Mouse (Mus musculus) CD4-positive, CD25-positive, alpha-beta regulatory T cell, adult 4 months (primary cell): ENCODE measurements around the gene Ptgr1. TPM values are rescaled to one million over a fixed set of nuclear protein-coding genes. Genes with fewer than 3 reads are reported as not detected.

Source experiments
- ATAC-seq: one replicate; pipeline ENCODE4 v1.8.0; 2017
- polyA plus RNA-seq, 2 experiments: library from polyadenylated mRNA; unstranded; fragments of 100-300 nt; shearing (Covaris generic); gene quantifications; one replicate each; pipeline ENCODE4 v1.2.1; 2017

Gene Ptgr1
- polyA plus RNA-seq, 2 experiments from 2014 or later = 0.19 to 0.70 TPM

GRCm38 (mm10) chr4:58990609-58991434, 3.9 kb upstream of the Ptgr1 start:
- no peak for ATAC-seq

- no peak for ATAC-seq
Observed at GRCm38 (mm10) chr4:58989303-58989898, 2.5 kb upstream of the Ptgr1 start.

- peak; percentile 70 for ATAC-seq
Observed at GRCm38 (mm10) chr4:58985157-58985648, 1.7 kb downstream of the Ptgr1 start.

GRCm38 (mm10) chr4:58982806-58983205, 4.1 kb downstream of the Ptgr1 start:
- ATAC-seq = no peak

- no peak for ATAC-seq
Observed at GRCm38 (mm10) chr4:58981421-58981820, 5.5 kb downstream of the Ptgr1 start.

- ATAC-seq = no peak
Observed at GRCm38 (mm10) chr4:58975711-58976110, 11.2 kb downstream of the Ptgr1 start.

GRCm38 (mm10) chr4:58970678-58971077, 16.2 kb downstream of the Ptgr1 start:
- no peak for ATAC-seq

GRCm38 (mm10) chr4:58965136-58965535, 21.8 kb downstream of the Ptgr1 start:
- ATAC-seq = no peak

GRCm38 (mm10) chr4:58963271-58963670, 23.6 kb downstream of the Ptgr1 start:
- ATAC-seq = no peak

- ATAC-seq = no peak
Observed at GRCm38 (mm10) chr4:58961719-58962118, 25.2 kb downstream of the Ptgr1 start.

- ATAC-seq = no peak
Observed at GRCm38 (mm10) chr4:58952630-58953029, 34.3 kb downstream of the Ptgr1 start.

- ATAC-seq = no peak
Observed at GRCm38 (mm10) chr4:58948391-58948790, 38.5 kb downstream of the Ptgr1 start.

GRCm38 (mm10) chr4:58944695-58945094, 42.2 kb downstream of the Ptgr1 start:
- ATAC-seq = no peak

- ATAC-seq = peak; percentile 14
Observed at GRCm38 (mm10) chr4:58944206-58944553, 42.7 kb downstream of the Ptgr1 start.

GRCm38 (mm10) chr4:58943420-58944205, 43.3 kb downstream of the Ptgr1 start, which contains the start of gene Zkscan16:
Gene Zkscan16 (plus strand): TSS chr4:58943628.
- ATAC-seq = peak; percentile 64

- ATAC-seq = no peak
Observed at GRCm38 (mm10) chr4:58942942-58943341, 44.0 kb downstream of the Ptgr1 start.

GRCm38 (mm10) chr4:58941638-58942037, 45.3 kb downstream of the Ptgr1 start:
- no peak for ATAC-seq

- no peak for ATAC-seq
Observed at GRCm38 (mm10) chr4:58935846-58936245, 51.1 kb downstream of the Ptgr1 start.

- ATAC-seq = peak; percentile 78
Observed at GRCm38 (mm10) chr4:58934746-58935476, 52.0 kb downstream of the Ptgr1 start.

GRCm38 (mm10) chr4:58934308-58934707, 52.6 kb downstream of the Ptgr1 start:
- ATAC-seq = no peak

- ATAC-seq = no peak
Observed at GRCm38 (mm10) chr4:58932541-58932940, 54.4 kb downstream of the Ptgr1 start.

GRCm38 (mm10) chr4:58927661-58928060, 59.3 kb downstream of the Ptgr1 start:
- no peak for ATAC-seq
